Mouse (Mus musculus) fibroblast of lung, adult 2 months (primary cell): Measurements from ENCODE around the gene Rad51b.

Experiments used
- DNase-seq: peaks from one replicate; pipeline ENCODE4 v3.0.0-alpha.2; 2011; ENCODE audit warnings: low read depth

Gene Rad51b

DNA sequence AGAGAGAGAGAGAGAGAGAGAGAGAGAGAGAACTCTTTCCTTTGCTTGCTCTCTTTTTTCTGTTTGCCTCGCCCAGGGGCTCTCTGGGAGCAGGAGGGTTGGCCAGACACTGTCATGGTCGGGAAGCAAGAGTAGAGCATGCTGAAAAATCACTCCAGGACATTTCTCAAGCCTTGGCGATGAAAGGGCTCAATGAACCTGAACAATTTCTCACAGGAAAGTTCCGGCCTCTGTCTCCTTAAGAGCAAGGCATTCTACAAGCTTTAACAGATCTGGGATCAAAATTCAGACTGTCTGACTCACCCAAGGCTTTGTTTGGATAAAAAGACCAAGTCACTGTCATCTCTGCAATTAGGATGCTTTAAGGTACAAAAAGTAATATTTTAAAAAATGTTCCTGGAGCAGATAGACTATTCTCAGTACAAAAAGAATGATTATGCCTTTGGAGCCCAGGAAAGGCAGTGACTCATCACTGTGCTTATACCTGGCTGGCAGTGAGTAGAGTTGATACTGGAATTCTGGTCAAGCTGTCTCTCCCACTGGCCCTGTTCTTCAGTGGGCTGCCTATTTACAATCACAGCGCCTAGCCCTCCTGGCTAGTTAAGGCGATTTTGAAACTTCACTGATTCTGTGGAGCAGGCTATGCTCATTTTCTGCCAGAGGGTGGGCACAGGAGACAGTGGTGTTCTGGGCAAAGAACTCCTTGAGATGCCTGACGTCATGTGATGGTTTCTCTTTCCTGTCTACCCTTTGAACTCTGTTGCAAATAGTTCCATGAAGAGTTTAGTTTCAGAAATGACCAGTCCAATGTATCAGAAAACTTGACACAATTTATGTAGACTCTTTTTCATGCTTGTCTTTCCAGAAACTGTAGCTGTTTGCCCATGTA, 352.0 kb downstream of the Rad51b start:
- DNase-seq, result peak; percentile 80

DNA sequence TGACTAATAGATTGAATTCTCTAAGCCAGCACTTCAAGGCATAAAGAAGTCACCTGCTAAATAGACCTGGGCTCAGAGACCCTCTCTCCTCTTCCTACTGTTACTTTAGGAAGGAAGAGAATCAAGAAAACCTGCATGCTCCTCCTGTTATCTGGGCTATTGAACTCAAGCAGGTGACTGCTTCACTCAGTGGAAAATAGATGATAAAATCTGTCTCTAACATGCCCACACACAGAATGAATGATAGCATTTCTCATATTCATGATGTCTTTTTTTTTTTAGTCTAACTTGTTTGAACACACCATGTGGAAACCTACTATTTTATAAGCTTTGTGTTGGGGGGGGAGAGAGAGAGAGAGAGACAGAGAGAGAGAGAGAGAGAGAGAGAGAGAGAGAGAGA, 352.7 kb downstream of the Rad51b start:
- DNase-seq, result no peak

DNA sequence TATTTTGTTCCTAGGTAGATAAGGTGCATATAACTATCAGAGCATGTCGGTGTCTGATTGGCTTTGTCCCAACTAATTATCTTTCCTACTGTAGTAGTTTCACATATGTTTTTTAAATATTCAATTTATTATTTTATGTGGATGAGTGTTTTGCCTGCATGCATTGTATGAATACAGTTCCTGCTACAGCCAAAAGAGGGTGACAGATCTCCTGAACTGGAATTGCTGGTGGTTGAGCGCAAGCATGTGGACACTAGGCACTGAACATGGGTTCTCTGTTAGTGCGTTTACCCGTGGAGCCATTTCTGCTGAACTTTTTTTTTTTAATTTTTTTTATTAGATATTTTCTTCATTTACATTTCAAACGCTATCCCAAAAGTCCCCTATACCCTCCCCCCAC, 358.1 kb downstream of the Rad51b start:
- DNase-seq, result no peak

DNA sequence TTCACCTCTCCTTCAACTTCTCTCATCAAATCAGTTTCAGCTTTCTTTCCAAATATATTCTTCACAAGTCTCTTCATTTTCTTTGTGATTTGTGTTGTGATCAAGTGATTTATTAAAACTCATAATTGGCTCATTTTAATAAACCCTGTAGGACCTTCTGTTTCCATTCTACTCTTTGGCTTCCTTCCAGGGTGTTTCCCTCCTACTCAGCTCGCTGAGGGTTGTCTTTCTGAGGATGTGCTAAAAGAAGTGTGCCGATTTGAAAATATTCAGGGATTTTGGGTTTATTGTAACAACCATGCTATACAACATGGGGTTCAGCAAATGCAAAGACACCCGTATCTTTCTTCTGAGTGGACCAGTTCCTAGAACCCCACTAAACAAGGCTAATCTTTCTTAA, 361.8 kb downstream of the Rad51b start:
- DNase-seq, result no peak

DNA sequence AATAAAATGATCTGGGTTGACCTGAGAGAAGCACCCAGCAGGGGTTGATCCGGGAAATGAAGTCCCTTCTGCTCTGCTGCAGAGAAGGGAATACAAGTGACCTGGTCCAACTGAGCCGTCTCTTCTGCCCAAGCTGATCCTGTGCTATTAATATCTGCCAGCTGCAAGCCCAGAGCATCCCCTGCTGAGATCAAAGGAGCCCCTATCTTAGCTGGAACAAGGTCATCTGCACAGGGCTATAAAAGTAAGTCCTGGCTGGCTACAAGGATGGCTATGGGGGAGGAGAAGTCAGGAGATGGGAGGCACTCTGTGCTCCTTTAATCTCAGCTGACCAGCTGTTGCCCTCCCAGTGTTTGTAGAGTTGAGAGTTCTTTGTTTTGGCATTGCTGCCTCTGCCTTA, 364.2 kb downstream of the Rad51b start:
- DNase-seq, result no peak

DNA sequence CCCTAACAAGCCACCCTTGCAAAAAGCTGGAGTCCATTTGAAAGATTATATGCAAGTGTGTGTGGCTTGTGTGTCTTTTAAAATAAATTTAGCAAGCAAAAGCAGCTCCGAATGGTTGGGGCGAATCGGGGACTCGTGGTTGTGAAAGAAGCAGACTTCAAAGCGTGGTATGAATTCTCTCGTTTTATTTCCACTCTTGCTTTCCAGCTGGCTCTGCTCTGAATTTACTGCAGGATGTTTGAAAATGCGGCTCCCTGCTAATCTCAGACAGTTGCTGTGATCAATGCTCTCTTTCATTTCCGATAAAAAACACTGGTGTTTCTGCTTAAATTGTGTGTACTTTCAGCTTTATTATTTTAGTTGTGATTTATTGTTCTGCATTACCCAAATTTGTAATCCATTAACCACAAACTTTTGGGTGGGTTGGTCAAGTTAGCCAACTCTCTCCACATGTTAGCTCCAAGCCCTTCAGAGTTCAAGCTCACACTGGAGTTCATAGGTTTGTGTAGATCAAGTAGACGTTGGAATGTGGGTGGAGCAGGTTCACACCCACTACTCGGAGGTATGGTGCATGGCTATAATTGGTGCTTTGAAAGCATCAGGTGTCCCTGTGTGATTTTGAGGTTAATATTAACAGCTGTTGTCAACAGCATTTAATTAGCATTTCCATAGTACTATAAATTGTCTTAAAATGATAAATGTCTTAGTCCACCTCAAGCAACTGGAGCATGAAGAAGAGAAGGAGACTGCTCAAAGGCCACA, 366.2 kb downstream of the Rad51b start:
- DNase-seq, result no peak

DNA sequence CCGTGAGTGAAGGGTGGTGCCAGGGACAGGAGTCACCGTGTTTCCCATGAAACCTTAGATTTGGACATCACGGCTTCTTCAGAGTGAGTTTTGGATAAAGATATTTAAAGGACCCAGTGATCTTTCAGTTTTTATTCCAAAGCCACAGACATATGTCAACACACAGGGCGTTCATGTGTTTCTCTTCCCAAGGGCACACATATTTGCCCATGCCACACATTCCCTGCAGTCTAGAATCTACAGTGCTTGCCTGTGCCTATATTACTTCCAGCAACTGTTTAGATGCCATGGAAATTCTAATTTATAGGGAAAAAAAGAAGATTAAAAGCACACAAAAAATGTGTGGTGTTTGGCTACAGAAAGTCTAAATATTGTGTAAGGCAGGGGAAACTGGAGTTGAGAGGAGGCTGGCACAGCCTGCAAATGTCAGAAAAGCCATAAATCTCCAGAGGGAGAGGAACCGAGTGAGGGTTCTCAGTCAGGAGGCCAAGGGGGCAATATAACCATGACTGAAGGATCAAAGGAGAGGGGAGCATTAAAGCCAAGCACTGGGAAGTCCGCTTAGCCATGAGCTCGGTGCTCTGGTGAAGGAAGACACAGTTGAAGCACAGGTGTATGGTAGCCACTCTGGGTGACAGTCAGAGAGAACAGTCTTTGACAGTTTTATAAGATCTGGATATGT, 367.0 kb downstream of the Rad51b start:
- no peak for DNase-seq

DNA sequence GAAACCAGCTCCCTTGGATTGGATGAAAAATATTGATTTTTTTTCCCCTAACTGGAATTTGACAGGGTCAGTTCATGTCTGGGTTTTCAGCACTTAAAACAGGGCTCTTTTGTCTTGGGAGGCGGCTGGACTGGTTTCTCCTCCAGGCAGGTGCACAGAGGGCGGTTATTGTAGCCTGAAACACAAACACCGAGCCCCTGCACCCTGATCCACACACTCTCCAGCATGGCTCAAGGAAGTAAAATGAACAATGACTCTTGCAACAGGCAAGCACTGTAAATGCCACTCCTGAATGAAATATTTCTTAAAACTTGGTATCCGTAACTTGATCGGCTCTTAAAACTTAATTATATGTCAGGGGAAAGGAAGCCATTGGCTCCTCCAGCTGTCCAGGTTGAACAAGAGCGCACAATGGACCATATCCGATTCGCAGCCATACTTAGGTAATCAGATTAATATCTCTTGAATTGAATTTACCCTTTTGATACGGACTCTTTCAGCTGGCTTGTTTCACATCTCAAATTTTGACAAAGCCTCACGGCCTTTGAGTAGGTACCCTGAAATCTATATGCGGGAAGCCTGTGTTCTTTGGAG, 377.9 kb downstream of the Rad51b start:
- DNase-seq, result peak; percentile 51

DNA sequence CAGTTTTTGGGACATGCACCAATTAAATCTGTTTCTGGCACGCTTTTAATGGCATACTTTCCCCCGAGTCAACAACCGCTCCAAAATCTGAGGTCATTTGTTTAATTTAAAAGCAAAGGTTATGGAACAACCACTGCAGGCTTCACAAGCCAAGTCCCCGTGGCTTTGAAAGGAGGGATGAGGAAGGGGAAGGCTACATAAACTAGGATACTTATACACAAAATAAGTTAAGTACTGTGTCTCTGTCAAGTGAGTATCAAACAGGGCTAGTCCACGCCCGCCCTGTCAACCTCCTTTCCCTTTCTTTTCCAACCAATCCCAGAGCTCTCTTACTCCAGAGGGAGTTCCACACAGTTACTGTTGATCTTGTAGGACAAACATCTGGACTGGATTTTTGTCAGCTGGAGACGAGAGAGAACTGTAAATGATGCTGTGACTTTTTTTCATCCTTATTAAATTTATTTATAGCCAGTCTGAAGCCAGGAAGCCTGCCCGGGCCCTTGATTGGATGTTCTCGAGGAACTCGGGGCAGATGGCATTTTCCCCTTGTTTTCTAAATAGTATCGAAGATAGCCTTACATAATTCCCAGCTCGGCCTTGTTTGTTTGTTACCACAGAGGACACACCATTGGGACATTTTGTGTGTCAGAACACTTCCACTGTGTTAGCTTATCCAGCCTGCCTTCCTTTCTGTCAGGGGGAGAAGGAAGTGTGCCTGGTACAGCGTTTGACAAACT, 378.5 kb downstream of the Rad51b start:
- DNase-seq, result no peak

DNA sequence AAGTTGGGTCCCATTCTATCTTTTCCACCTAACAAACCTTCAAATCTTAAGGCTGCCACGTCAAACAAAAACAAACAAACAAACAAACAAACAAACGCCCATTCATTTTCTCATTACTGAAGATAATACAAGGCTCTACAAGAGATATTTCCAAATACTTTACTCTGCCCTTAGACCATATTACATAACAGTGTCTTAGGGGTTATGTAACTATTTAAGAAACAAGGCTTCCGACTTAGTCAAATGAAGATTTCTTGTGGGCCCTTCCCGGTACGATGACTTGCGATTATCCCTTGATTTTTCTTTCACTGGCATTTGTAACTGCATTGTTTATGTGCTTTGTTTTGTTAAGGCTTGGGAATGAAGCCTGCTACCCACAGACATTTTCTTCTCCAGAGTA, 379.2 kb downstream of the Rad51b start:
- no peak for DNase-seq

DNA sequence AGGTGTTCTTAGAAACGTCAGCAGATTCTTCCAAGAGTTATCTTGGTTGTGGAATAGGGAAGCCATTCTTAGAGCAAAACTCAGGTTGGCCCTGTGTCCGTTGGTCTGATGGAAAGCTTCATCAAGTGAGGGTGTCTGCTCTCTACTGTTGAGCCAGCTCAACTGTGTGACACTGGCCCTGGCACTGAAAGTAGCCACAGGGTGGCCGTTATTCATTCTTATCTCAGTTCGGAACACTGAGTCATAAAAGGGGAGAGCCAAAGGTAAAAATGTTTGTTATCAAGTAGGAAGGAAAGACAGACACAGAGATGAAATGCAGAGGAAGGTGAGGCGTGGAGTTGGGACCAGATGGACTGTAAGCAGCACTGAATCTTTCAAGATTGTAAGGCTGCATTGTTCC, 379.8 kb downstream of the Rad51b start:
- no peak for DNase-seq

DNA sequence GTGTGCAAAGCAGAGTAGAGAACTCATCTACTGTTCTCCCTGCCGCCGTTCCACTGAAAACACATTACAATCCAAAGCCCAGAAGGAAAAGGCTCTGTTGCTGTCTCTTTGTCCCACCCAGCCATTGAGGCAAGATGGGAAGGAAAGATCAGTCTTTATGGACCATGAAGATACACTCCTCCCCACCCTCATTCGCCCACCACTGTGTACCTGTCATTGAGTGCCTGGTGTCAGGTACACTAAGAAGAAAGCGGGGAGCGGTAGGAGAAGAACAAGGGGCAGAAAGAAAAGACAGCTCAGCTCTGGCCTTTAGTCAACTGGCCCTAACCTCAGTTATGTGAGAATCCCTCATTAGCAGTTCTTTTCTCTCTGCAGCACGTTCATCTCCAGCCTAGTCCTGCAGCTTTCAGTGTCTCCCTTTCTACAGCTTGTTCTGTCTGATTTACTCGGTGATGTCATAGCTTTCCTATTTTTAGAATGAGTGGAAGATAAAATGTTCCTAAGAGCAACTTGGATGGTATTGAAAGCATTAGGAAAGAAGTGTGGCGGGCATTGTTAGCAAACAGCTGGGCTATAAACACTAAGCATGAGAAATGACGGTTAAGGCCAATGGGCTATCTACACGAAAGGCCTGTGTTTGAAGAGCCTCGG, 382.3 kb downstream of the Rad51b start:
- DNase-seq, result no peak

DNA sequence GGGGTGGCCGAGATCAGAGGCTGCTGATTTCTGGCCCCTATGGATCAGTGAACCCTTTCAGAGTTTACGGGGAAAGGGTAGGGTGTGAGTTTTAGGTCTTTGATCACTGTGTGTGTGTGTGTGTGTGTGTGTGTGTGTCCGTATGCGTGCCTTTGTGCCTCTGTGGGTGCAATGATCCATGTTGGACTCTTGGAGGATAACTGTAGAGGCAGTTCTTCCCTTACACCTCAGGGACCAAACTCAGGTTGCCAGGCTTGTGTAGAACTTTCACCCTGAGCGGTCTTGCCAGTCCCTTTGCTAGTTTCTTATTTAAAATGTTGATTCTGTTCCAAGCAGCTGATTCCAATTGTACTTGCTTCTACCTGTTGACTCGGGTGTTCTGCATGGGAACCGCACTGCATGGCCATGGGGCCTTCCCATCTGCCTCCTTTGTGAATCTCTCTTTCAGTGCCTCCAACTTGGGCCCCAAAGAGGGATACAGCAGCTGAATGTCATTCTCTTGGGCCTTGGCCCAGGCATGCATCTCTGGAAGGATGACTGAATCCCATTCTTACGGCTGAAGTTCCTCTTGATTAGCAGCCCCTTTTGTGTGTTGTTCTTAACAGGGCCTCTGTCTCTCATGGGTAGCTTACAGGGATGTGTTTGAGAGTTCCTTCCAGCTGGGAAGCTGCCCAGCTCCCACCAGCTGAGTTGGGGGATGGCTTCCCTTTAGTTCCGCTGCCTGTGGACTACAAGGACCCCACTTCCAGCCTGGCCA, 383.0 kb downstream of the Rad51b start:
- DNase-seq, result no peak

DNA sequence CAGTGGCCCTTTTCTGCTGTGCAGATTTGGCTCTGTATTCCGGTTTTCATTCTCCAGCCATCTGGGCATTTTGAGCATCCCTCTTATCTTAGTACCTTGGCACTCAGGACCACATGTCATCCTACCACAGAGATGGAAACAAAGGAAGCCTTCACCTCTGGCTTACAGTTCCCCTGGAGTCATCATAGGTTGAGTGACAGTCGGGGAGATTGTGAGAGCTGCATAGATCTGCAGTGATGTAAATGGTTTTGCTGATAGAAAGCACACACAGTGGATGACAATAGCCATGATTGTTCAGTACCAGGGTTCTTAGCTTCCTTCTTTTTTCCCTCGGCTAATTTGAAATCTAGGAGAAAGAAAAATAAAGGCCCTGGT, 383.6 kb downstream of the Rad51b start:
- no peak for DNase-seq

DNA sequence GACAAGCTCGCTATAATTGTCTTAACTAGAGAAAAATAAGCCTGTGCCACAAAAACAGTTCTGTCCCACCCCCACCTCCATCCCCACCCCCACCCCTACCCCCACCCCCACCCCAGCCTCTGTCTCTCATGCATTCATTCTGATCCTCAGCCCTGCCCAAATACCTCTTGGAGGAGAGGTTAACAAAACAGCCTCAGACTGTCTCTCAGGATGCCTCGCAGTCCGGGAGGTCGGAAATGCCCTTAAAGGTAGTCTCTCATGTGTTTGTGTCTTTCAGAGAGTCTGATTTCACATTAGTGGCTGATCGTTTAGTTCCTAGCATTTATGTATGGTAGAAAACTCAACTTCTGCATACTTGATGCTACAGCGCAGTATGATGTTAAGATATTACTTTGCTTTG, 384.5 kb downstream of the Rad51b start:
- no peak for DNase-seq

DNA sequence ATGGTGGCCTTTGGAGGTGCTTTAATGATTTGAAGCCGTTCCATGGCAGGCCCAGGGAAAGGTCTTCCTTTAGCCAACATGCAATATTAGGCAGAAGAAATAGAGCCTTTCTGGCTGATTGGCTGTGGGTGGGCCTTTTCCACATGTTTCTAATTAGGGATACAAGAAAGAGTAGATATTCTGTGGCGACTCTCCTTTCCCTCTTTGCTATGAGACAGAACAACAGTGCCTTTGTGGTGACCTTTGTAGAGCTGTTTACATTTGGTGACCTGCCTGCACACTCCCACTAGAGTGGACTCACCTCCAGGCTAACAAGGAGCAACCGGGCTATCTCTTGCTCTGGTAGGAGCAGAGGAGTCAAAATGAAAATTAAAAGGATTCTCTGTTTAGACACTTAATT, 386.3 kb downstream of the Rad51b start:
- no peak for DNase-seq

DNA sequence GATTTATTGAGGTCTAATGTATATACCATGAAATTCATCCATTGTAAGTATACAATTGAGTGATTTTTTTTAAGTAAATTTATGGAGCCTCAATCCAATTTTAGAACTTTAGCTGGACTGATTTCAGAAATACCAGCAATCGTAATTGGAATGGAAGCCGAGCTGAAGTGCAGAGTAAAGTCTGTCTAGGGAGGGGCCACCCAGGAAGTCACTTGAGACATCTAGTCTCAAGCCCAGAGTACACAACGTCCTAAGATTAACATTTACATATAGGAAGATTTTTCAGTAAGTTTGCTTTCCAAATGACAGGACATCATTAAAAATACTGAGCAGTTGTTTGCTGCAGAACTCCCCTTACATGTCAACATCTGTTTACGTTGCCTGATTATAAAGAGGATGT, 386.7 kb downstream of the Rad51b start:
- DNase-seq, result no peak

DNA sequence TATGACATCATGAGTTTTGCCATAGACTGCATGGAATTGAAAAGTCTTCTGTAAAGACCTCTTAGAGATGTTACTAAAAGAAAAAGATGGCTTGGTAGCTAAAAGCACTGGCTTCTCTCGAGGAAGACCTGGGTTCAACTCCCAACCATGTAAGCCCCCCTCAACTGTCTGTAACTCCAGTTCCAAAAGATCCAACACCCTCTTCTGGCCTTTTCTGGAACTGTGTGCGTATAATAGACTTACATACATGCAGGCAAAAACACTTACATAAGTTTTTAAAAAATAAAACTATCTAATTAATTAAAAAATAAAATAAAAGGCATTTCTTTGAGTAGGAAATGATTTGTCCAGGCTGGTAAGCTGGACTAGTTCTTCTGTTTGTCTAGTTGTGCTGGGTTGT, 387.3 kb downstream of the Rad51b start:
- DNase-seq, result no peak

DNA sequence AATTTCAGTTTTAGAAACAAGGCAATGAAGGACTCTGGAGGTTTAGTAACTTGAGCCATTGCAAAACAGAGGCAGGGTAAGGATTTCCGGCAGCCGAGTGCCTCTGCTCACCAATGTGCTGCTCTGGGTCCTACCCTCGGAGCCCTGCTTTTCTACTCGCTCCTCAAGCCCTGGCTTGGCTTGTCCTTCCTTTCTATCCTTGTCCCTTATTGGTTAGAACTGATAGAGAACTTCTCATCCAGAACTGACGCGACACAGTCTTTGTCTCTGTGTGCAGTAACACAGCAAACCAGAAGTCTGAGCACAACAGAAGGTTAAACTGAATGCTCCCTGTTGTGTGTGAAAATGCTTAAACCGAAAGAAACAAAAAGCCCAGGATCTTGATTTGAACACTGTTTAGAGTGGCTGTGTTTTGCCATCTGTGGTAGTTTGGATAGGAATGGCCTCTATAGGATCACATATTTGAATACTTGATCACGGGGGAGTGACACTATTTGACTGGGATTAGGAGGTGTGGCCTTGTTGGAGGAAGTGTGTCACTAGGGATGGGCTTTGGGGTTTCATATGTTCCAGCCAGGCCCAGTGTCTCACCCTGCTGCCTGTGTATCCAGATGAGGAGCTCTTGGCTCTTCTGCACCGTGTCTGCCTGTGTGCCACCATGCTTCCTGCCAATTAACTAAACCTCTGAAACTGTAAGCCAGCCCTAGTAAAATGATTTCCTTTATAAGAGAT, 389.7 kb downstream of the Rad51b start:
- DNase-seq, result no peak
